Mouse (Mus musculus) embryonic facial prominence, embryonic 12.5 days (tissue): Measurements from ENCODE around the gene Dcps. TPM values are rescaled to one million over a fixed set of nuclear protein-coding genes. Genes with fewer than 3 reads are reported as not detected.
A peak's percentile ranks its signal among the peaks of the same experiment; 100 is the strongest.

Experiments used
- ATAC-seq: fragments of 200-750 bp; cut with Nextera tagmentation; 2 replicates; pipeline ENCODE4 v1.8.0; 2017; ENCODE audit not compliant: insufficient number of reproducible peaks, insufficient read depth, low FRiP score, low TSS enrichment
- H3K27ac ChIP-seq: fragments of 300-500 bp; sonication (generic); 2 replicates; pipeline ENCODE4 v1.5.1; 2016; ENCODE audit warnings: mild to moderate bottlenecking
- H3K27me3 ChIP-seq: fragments of 300-500 bp; sonication (generic); 2 replicates; pipeline ENCODE4 v1.6.1; 2016; ENCODE audit warnings: mild to moderate bottlenecking, moderate library complexity
- H3K36me3 ChIP-seq: fragments of 300-500 bp; sonication (generic); 2 replicates; pipeline ENCODE4 v1.6.1; 2016; ENCODE audit warnings: mild to moderate bottlenecking
- H3K4me1 ChIP-seq: fragments of 300-500 bp; sonication (generic); 2 replicates; pipeline ENCODE4 v1.6.1; 2016
- H3K4me2 ChIP-seq: fragments of 300-500 bp; sonication (generic); replicated peaks from 2 replicates; pipeline ENCODE4 v1.6.1; 2016; ENCODE audit warnings: mild to moderate bottlenecking, moderate library complexity
- H3K4me3 ChIP-seq: fragments of 300-500 bp; sonication (generic); 2 replicates; pipeline ENCODE4 v1.5.1; 2016; ENCODE audit warnings: mild to moderate bottlenecking
- H3K9ac ChIP-seq: fragments of 300-500 bp; sonication (generic); 2 replicates; pipeline ENCODE4 v1.6.1; 2016; ENCODE audit warnings: mild to moderate bottlenecking, moderate library complexity
- H3K9me3 ChIP-seq: fragments of 300-500 bp; sonication (generic); 2 replicates; pipeline ENCODE4 v1.6.1; 2016; ENCODE audit warnings: mild to moderate bottlenecking, moderate library complexity
- WGBS: fragments of 180-500 bp; shearing (Covaris S2); methylation state at CpG from one replicate; pipeline ENCODE4 v1.1.7; 2016; 5-methylcytosine and 5-hydroxymethylcytosine counted together
- polyA plus RNA-seq: library from polyadenylated mRNA; unstranded; fragments of >200 nt; fragmentation: Nextera tagmentation; extraction: Ambion mirVana; gene quantifications from 2 replicates; pipeline ENCODE4 v1.2.1, GENCODE M21; 2016

Dcps gene
- polyA plus RNA-seq, 1 experiment from 2014 or later: 77.6 TPM

- Histone ChIP-seq H3K27ac (peak overlapping the region; percentile 88), H3K4me2 (peak overlapping the region; percentile 88), H3K9ac (peak overlapping the region; percentile 75), H3K4me1 (peaks cover 38% of the 10 kb centered on the region), H3K9me3 (no peaks in the 10 kb centered on the region), H3K4me3 (peak overlapping the region; percentile 61), H3K36me3 (no peaks in the 10 kb centered on the region), H3K27me3 (no peaks in the 10 kb centered on the region)
- ATAC-seq: peak; percentile 76
- WGBS: under 1% methylated on average over 78 of the region's 84 CpGs
These were observed 59.2 kb downstream of the Dcps start for GRCm38 (mm10) chr9:35116391-35117381.

- Histone ChIP-seq H3K4me3 (peak overlapping the region; percentile 61), H3K4me2 (peak overlapping the region; percentile 88), H3K27me3 (no peaks in the 10 kb centered on the region), H3K9ac (peak overlapping the region; percentile 75), H3K27ac (peak overlapping the region; percentile 88), H3K9me3 (no peaks in the 10 kb centered on the region), H3K36me3 (no peaks in the 10 kb centered on the region), H3K4me1 (peaks cover 47% of the 10 kb centered on the region)
- WGBS: 28% methylated on average over 4 of the region's 4 CpGs
- ATAC-seq: no peak
These were observed 60.1 kb downstream of the Dcps start for GRCm38 (mm10) chr9:35115804-35116203.

- H3K27ac ChIP-seq: peak overlapping the region; percentile 88
- peak overlapping the region; percentile 75; the same call in 1 of the 2 replicates for H3K9ac ChIP-seq
- WGBS: 31% methylated on average over 3 of the region's 4 CpGs
- peaks cover 51% of the 10 kb centered on the region for H3K4me1 ChIP-seq
- ATAC-seq: no peak
- H3K36me3 ChIP-seq: no peaks in the 10 kb centered on the region
- peak overlapping the region; percentile 61 for H3K4me3 ChIP-seq
- no peaks in the 10 kb centered on the region for H3K9me3 ChIP-seq
- H3K4me2 ChIP-seq: peak overlapping the region; percentile 88
- H3K27me3 ChIP-seq: no peaks in the 10 kb centered on the region
These were observed 60.6 kb downstream of the Dcps start for GRCm38 (mm10) chr9:35115299-35115698.

GRCm38 (mm10) chr9:35114234-35114633 is 61.6 kb downstream of the Dcps start:
- ATAC-seq: no peak
- no peaks in the 10 kb centered on the region for H3K36me3 ChIP-seq
- H3K4me1 ChIP-seq: peaks cover 61% of the 10 kb centered on the region
- H3K27me3 ChIP-seq: no peaks in the 10 kb centered on the region
- no peak overlapping the region for H3K9ac ChIP-seq
- no peak overlapping the region for H3K4me3 ChIP-seq
- no peak overlapping the region for H3K27ac ChIP-seq
- no peak overlapping the region for H3K4me2 ChIP-seq
- H3K9me3 ChIP-seq: no peaks in the 10 kb centered on the region
- 80% methylated on average over 3 of the region's 3 CpGs for WGBS

GRCm38 (mm10) chr9:35111941-35112595 is 63.8 kb downstream of the Dcps start:
- H3K9ac ChIP-seq: no peak overlapping the region
- ATAC-seq: peak; percentile 69
- H3K27ac ChIP-seq: peak overlapping the region; percentile 72

DNA sequence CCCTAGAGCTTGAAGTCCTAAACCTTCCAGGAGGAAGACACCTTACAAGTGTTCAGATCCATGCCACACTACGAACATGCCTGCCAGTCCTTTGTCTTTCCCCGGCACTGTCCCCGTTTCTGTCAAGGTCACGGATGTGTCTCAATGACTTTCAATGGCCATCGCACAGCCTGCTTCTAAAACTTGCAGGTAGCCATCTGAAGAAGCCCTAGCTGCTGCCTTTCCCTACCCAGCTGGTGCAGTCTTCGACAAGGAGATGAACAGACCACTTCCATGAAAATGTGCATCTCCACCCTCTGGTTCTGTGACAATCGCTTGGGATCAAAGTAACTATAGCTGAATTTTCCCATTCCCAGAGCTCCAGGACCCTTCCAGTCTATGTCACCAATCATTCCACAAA is 64.4 kb downstream of the Dcps start:
- peaks cover 60% of the 10 kb centered on the region for H3K4me1 ChIP-seq
- no peaks in the 10 kb centered on the region for H3K27me3 ChIP-seq
- no peaks in the 10 kb centered on the region for H3K9me3 ChIP-seq
- no peak overlapping the region for H3K9ac ChIP-seq
- WGBS: 74% methylated on average over 7 of the region's 7 CpGs
- peak overlapping the region; percentile 72 for H3K27ac ChIP-seq
- no peak for ATAC-seq
- no peaks in the 10 kb centered on the region for H3K36me3 ChIP-seq
- H3K4me2 ChIP-seq: peak overlapping the region; percentile 36
- H3K4me3 ChIP-seq: peak overlapping the region; percentile 4; the same call in 1 of the 2 replicates

More at GRCm38 (mm10) chr9:35111941-35112595, 63.8 kb downstream of the Dcps start:
- no peaks in the 10 kb centered on the region for H3K27me3 ChIP-seq
- peaks cover 60% of the 10 kb centered on the region for H3K4me1 ChIP-seq
- 12% methylated on average over 19 of the region's 19 CpGs for WGBS
- H3K9me3 ChIP-seq: no peaks in the 10 kb centered on the region
- no peaks in the 10 kb centered on the region for H3K36me3 ChIP-seq
- H3K4me2 ChIP-seq: peak overlapping the region; percentile 36
- H3K4me3 ChIP-seq: peak overlapping the region; percentile 4; the same call in 1 of the 2 replicates

GRCm38 (mm10) chr9:35110567-35110966 is 65.3 kb downstream of the Dcps start:
- no peak overlapping the region for H3K4me2 ChIP-seq
- no peaks in the 10 kb centered on the region for H3K9me3 ChIP-seq
- H3K4me3 ChIP-seq: no peak overlapping the region
- no peaks in the 10 kb centered on the region for H3K36me3 ChIP-seq
- 65% methylated on average over 4 of the region's 4 CpGs for WGBS
- H3K9ac ChIP-seq: no peak overlapping the region
- H3K4me1 ChIP-seq: peaks cover 65% of the 10 kb centered on the region
- H3K27me3 ChIP-seq: no peaks in the 10 kb centered on the region
- H3K27ac ChIP-seq: no peak overlapping the region
- no peak for ATAC-seq

- 81% methylated on average over 5 of the region's 5 CpGs for WGBS
- H3K27ac ChIP-seq: 0 out of 2 replicates have a peak overlapping the region, but pooled peaks have one; percentile 83
- no peaks in the 10 kb centered on the region for H3K36me3 ChIP-seq
- peaks cover 61% of the 10 kb centered on the region for H3K4me1 ChIP-seq
- H3K27me3 ChIP-seq: no peaks in the 10 kb centered on the region
- no peaks in the 10 kb centered on the region for H3K9me3 ChIP-seq
- no peak for ATAC-seq
- no peak overlapping the region for H3K4me2 ChIP-seq
- no peak overlapping the region for H3K9ac ChIP-seq
- H3K4me3 ChIP-seq: no peak overlapping the region
These were observed 65.8 kb downstream of the Dcps start for GRCm38 (mm10) chr9:35110051-35110450.

- no peak for ATAC-seq
These were observed 66.9 kb downstream of the Dcps start for GRCm38 (mm10) chr9:35108916-35109315.

GRCm38 (mm10) chr9:35108066-35108465 is 67.8 kb downstream of the Dcps start:
- no peak for ATAC-seq
- Histone ChIP-seq H3K4me3 (no peak overlapping the region), H3K36me3 (peaks cover 2% of the 10 kb centered on the region; the same call in 1 of the 2 replicates), H3K4me1 (peaks cover 51% of the 10 kb centered on the region), H3K4me2 (no peak overlapping the region), H3K27me3 (no peaks in the 10 kb centered on the region), H3K9ac (no peak overlapping the region), H3K9me3 (no peaks in the 10 kb centered on the region), H3K27ac (no peak overlapping the region)
- 72% methylated on average over 3 of the region's 3 CpGs for WGBS

More at GRCm38 (mm10) chr9:35108916-35109315, 66.9 kb downstream of the Dcps start:
- Histone ChIP-seq H3K27me3 (no peaks in the 10 kb centered on the region), H3K36me3 (no peaks in the 10 kb centered on the region), H3K9me3 (no peaks in the 10 kb centered on the region), H3K4me2 (0 out of 2 replicates have a peak overlapping the region, but pooled peaks have one; percentile 7), H3K4me1 (peaks cover 52% of the 10 kb centered on the region), H3K4me3 (no peak overlapping the region), H3K9ac (no peak overlapping the region), H3K27ac (peak overlapping the region; percentile 83)
- WGBS: 9% methylated on average over 5 of the region's 5 CpGs

GRCm38 (mm10) chr9:35107396-35107795 is 68.5 kb downstream of the Dcps start:
- Histone ChIP-seq H3K27ac (no peak overlapping the region), H3K4me1 (peaks cover 49% of the 10 kb centered on the region), H3K27me3 (no peaks in the 10 kb centered on the region), H3K4me3 (no peak overlapping the region), H3K9ac (no peak overlapping the region), H3K4me2 (no peak overlapping the region), H3K9me3 (no peaks in the 10 kb centered on the region), H3K36me3 (peaks cover 4% of the 10 kb centered on the region; the same call in 1 of the 2 replicates)
- no peak for ATAC-seq
- WGBS: 88% methylated on average over 5 of the region's 5 CpGs
